Mouse (Mus musculus) embryo, embryonic 11.5 days (tissue): Measurements from ENCODE around the gene Hoxc11.

Source experiments
- DNase-seq: peaks from one replicate; pipeline ENCODE4 v3.0.0-alpha.2; 2012; ENCODE audit warnings: low read depth, low spot score

Gene Hoxc11

DNA sequence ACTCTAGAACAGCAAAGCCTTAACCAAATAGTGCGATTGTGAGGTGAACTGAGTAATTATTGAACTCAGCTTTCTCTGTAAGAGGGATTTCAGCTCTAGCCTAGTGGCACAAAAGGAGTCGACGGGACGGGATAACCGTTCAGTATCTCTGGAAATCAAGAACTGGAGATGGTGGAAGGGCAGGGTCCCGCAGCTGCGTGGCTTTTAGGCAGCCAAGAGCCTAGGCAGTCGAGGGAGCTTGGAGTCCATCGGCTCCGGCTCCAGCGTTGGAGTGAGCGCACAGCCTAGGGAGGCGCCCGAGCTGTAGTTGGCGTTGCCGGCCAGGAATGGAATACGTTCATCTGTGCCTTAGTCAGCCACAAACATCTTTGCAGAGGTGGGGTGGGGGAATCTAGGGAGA lies 51.1 kb downstream of the Hoxc11 start:
- DNase-seq, result no peak

DNA sequence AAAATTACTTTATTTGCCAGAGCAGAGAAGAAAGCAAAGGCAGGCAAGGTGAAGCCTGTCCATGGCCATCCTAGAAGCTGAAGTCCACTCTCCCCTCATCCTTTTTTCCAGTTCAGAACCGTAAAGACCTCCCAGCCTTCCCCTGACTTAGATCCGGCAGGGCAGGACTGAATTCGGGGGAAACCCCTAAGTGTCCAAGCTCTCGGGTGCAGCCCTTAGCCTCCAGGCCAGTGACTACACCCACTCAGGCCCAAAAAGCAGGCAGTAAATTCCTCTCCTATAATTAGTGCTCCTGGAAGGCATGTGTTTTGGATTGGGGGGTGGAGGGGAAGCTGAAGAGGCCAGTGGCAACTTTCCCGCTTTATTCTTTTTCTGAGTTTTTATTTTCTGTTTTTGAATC lies 51.6 kb downstream of the Hoxc11 start:
- no peak for DNase-seq

DNA sequence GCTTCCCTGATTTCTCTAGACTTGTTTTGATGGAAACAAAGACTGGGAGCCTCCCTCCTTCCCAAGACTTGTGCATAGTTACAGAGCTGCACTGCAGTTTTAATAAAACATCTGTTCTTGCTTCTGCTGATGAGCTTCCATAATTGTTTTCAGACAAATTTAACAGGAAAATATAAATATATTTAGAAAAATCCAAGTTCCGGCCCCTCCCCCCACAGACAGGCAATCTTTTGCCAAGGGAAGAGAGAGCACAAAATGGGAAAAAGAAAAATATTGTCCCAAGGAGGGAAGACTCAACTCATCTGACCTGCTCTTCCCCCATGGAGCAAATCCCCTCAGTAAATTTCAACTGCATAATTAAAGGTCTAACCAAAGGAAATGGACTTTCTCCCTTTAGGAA lies 52.1 kb downstream of the Hoxc11 start:
- no peak for DNase-seq
